ENCODE assay signal across 8 mouse cellular contexts in the genomic region with DNA sequence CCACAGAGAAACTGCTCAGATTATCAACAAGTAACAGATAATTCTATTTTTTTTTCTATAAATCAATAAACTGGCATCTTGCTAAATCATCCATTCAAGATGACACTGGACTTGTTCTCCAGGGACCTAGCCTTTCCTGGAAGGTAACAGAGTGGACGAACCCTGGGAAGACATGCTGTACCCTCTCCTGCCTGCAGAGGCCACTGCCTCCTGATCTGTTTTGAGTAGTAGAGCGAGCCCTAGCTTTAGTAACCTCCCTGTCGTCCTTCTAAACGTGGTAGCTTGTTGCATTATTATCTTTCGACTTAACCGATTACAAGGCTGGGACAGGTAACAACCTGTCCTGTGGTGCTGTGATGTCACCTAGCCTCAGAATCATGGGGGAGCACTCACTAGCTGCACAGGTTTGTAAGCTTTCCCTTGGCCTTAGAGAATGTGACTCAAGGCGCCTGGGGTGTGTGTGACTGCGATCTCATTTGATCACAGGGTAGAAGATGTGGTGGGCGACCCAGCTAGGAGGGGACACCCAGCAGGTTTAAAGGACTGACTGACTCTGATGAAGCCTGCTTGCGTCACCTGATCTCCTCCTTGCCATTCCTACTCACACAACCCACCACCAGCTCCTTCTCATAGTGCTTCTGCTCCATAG.
DNase-seq lines count a peak whose midpoint lies in the region; ATAC-seq and TF ChIP-seq lines count a peak whose summit lies in the region.
"Had no signal": no experiment of that assay in that cellular context is flagged by ENCODE, and none has a peak within 500 bp of the region (broad histone marks: within the 10 kb centered on the region; RNA-seq: fewer than 3 reads in every experiment).

No protein-coding gene starts in this region.

- H3K9me3 ChIP-seq in lung, embryonic 14.5 days (ENCODE audit: low read depth, low read length), result no peaks in the 10 kb centered on the region
- H3K9me3 ChIP-seq: heart, embryonic 13.5 days had no signal

- no peak overlapping the region for H3K27ac ChIP-seq in lung, embryonic 14.5 days (ENCODE audit: low read depth)
- H3K27ac ChIP-seq: heart, embryonic 13.5 days had no signal

- H3K36me3 ChIP-seq in lung, embryonic 14.5 days (ENCODE audit: insufficient read depth), result no peaks in the 10 kb centered on the region
- H3K36me3 ChIP-seq: heart, embryonic 13.5 days had no signal

- no peaks in the 10 kb centered on the region for H3K27me3 ChIP-seq in lung, embryonic 14.5 days (ENCODE audit: insufficient read depth, low read length)
- H3K27me3 ChIP-seq: heart, embryonic 13.5 days had no signal

- 45% methylated on average over 10 of the region's 10 CpGs for WGBS in lung, embryonic 14.5 days

- H3K4me2 ChIP-seq in lung, embryonic 14.5 days, result no peak overlapping the region
- H3K4me2 ChIP-seq: heart, embryonic 13.5 days had no signal

- peak; percentile 89 for TF ChIP-seq CTCF in lung, embryonic 14.5 days (IDR thresholded peaks at IDR 0.05; ENCODE audit: low read depth)

- peak; percentile 18 for DNase-seq in CD4-positive helper T cell, adult 2 months (ENCODE audit: low read depth, low spot score)
- DNase-seq in ES-CJ7 (ENCODE audit: low read depth, low spot score), result peak; percentile 48
- DNase-seq in cerebellum, adult 9-11 months, result peak; percentile 20
- peak; percentile 37 for DNase-seq in gastrocnemius, postnatal 25 days
- peak; percentile 20 to 51 for DNase-seq in kidney, adult 8-10 months
- DNase-seq in lung, embryonic 14.5 days, result peak; percentile 76
- DNase-seq in retina, postnatal 7 days (ENCODE audit: low read depth, low spot score), result peak; percentile 17

- ATAC-seq in lung, embryonic 14.5 days (ENCODE audit: insufficient read depth), result peak; percentile 47; the same call in 1 of the 2 replicates

- H3K9ac ChIP-seq in lung, embryonic 14.5 days, result no peak overlapping the region
- H3K9ac ChIP-seq: heart, embryonic 13.5 days had no signal

- H3K4me3 ChIP-seq in lung, embryonic 14.5 days (ENCODE audit: low read depth, low read length), result no peak overlapping the region
- H3K4me3 ChIP-seq: heart, embryonic 13.5 days had no signal

- no peaks in the 10 kb centered on the region; the same call in 1 of the 2 replicates for H3K4me1 ChIP-seq in lung, embryonic 14.5 days (ENCODE audit: insufficient read depth)

Comparison
In these comparisons a context has a peak if more than half of its experiments do, and no peak if none do; other contexts are left out.
1. DNase-seq: peak in every context shown above with its lines; median percentile 76 in lung, embryonic 14.5 days; 48 in ES-CJ7; 37 in gastrocnemius, postnatal 25 days; 36 in kidney, adult 8-10 months; 20 in cerebellum, adult 9-11 months; 18 in CD4-positive helper T cell, adult 2 months; 17 in retina, postnatal 7 days.